Mouse (Mus musculus) MEL (cell line): ENCODE measurements at regions not wholly inside any gene's neighbourhood (a gene's known extent, or its start where the extent isn't known, plus 50 kb on each side); places are given as distances from the start of the nearest gene placed in this dataset.

ENCODE experiments used
- DNase-seq: peaks from one replicate; pipeline ENCODE4 v3.0.0; 2011; ENCODE audit warnings: low read depth, low spot score
- H3K27ac ChIP-seq: 2 replicates; pipeline ENCODE4 v1.5.1; 2012; ENCODE audit warnings: low read depth, mild to moderate bottlenecking, control low read depth, low read length, moderate library complexity; ENCODE audit not compliant: control insufficient read depth
- H3K27me3 ChIP-seq, 2 experiments: fragments of 150-350 bp in 1 of 2; sonication (generic) in 1 of 2; 2 replicates each; pipeline ENCODE4 v1.6.1; 2012; ENCODE audit warnings: low read length in 2 of 2, mild to moderate bottlenecking in 2 of 2, improper control_type of control experiment in 1 of 2, moderate library complexity in 1 of 2; ENCODE audit not compliant: insufficient read depth in 2 of 2, control insufficient read depth in 1 of 2
- H3K36me3 ChIP-seq, 2 experiments: 2 replicates each; pipeline ENCODE4 v1.6.1; 2012 to 2014; ENCODE audit warnings: low read length in 2 of 2, improper control_type of control experiment in 1 of 2, inconsistent platforms in 1 of 2, mild to moderate bottlenecking in 1 of 2; ENCODE audit not compliant: insufficient read depth in 2 of 2, control insufficient read depth in 1 of 2
- H3K4me1 ChIP-seq, 2 experiments: fragments of 150-350 bp in 1 of 2; sonication (generic) in 1 of 2; 2 replicates each; pipeline ENCODE4 v1.6.1; 2012; ENCODE audit warnings: low read length in 2 of 2, improper control_type of control experiment in 1 of 2, mild to moderate bottlenecking in 1 of 2; ENCODE audit not compliant: insufficient read depth in 2 of 2, control insufficient read depth in 1 of 2
- H3K4me3 ChIP-seq, 2 experiments: fragments of 150-350 bp in 1 of 2; sonication (generic) in 1 of 2; 2 replicates each; pipeline ENCODE4 v1.5.1; 2012; ENCODE audit warnings: low read depth in 2 of 2, low read length in 2 of 2, mild to moderate bottlenecking in 2 of 2, moderate library complexity in 2 of 2, control low read depth in 1 of 2, improper control_type of control experiment in 1 of 2; ENCODE audit not compliant: control insufficient read depth in 1 of 2, insufficient read depth in 1 of 2
- H3K79me2 ChIP-seq: 2 replicates; pipeline ENCODE4 v1.6.1; 2012; ENCODE audit warnings: mild to moderate bottlenecking, low read length, moderate library complexity; ENCODE audit not compliant: control insufficient read depth, poor library complexity, insufficient read depth
- H3K9ac ChIP-seq: 2 replicates; pipeline ENCODE4 v1.6.1; 2012; ENCODE audit warnings: low read depth, mild to moderate bottlenecking, control low read depth, low read length, moderate library complexity; ENCODE audit not compliant: control insufficient read depth, poor library complexity, severe bottlenecking
- H3K9me3 ChIP-seq: fragments of 150-350 bp; sonication (generic); replicated peaks from 2 replicates; pipeline ENCODE4 v1.6.1; 2012; ENCODE audit warnings: mild to moderate bottlenecking, low read length, improper control_type of control experiment, moderate library complexity; ENCODE audit not compliant: insufficient read depth
- BHLHE40 ChIP-seq: IDR thresholded peaks from 2 replicates; pipeline ENCODE4 v1.6.1; 2012; ENCODE audit warnings: low read depth, mild to moderate bottlenecking, inconsistent platforms, low read length, improper control_type of control experiment, borderline replicate concordance
- CHD2 ChIP-seq: IDR thresholded peaks from 2 replicates; pipeline ENCODE4 v1.6.1; 2011; ENCODE audit warnings: low read length, improper control_type of control experiment
- CTCF ChIP-seq, 3 experiments: IDR thresholded peaks in 2 of 3; conservative IDR thresholded peaks in 1 of 3; 2 replicates each; pipeline ENCODE4 v1.5.1; 2011 to 2012; ENCODE audit warnings: low read length in 3 of 3, low read depth in 2 of 3, mild to moderate bottlenecking in 2 of 3, improper control_type of control experiment in 1 of 3, inconsistent platforms in 1 of 3, mixed read lengths in 1 of 3, moderate library complexity in 1 of 3; ENCODE audit not compliant: control insufficient read depth in 1 of 3, insufficient read depth in 1 of 3, poor library complexity in 1 of 3, severe bottlenecking in 1 of 3
- E2F4 ChIP-seq: IDR thresholded peaks from 2 replicates; pipeline ENCODE4 v1.6.1; 2011; ENCODE audit warnings: low read depth, low read length, improper control_type of control experiment, borderline replicate concordance
- ELF1 ChIP-seq: IDR thresholded peaks from 2 replicates; pipeline ENCODE4 v1.6.1; 2014; ENCODE audit warnings: low read depth, mild to moderate bottlenecking, inconsistent platforms, low read length, improper control_type of control experiment, moderate library complexity
- EP300 ChIP-seq, 2 experiments: IDR thresholded peaks; 2 replicates each; pipeline ENCODE4 v1.6.1; 2011; ENCODE audit warnings: improper control_type of control experiment in 2 of 2, low read length in 2 of 2, low read depth in 1 of 2, mild to moderate bottlenecking in 1 of 2
- ETS1 ChIP-seq: IDR thresholded peaks from 2 replicates; pipeline ENCODE4 v1.6.1; 2012; ENCODE audit warnings: low read depth, mild to moderate bottlenecking, inconsistent platforms, low read length, improper control_type of control experiment, moderate library complexity
- GABPA ChIP-seq: IDR thresholded peaks from 2 replicates; pipeline ENCODE4 v1.6.1; 2012; ENCODE audit warnings: low read depth, mild to moderate bottlenecking, inconsistent platforms, low read length, improper control_type of control experiment, moderate library complexity
- GATA1 ChIP-seq: IDR thresholded peaks from 2 replicates; pipeline ENCODE4 v1.6.1; 2011; ENCODE audit warnings: low read depth, low read length, improper control_type of control experiment
- JUND ChIP-seq: IDR thresholded peaks from 2 replicates; pipeline ENCODE4 v1.6.1; 2011; ENCODE audit warnings: low read depth, mild to moderate bottlenecking, improper control_type of control experiment, low read length
- KAT2A ChIP-seq: conservative IDR thresholded peaks from 2 replicates; pipeline ENCODE4 v1.6.1; 2012; ENCODE audit warnings: low read depth, low read length, improper control_type of control experiment, inconsistent platforms
- MAFK ChIP-seq: IDR thresholded peaks from 2 replicates; pipeline ENCODE4 v1.6.1; 2011; ENCODE audit warnings: low read depth, mild to moderate bottlenecking, low read length, improper control_type of control experiment, borderline replicate concordance
- MAX ChIP-seq: IDR thresholded peaks from 2 replicates; pipeline ENCODE4 v1.6.1; 2011; ENCODE audit warnings: low read length, improper control_type of control experiment
- MEF2A ChIP-seq: IDR thresholded peaks from 2 replicates; pipeline ENCODE4 v1.6.1; 2014; ENCODE audit warnings: low read depth, mild to moderate bottlenecking, inconsistent platforms, low read length, improper control_type of control experiment; ENCODE audit not compliant: poor library complexity, insufficient replicate concordance, severe bottlenecking; ENCODE audit errors: extremely low read depth
- NELFE ChIP-seq: IDR thresholded peaks from 2 replicates; pipeline ENCODE4 v1.6.1; 2011; ENCODE audit warnings: low read depth, low read length, improper control_type of control experiment
- NRF1 ChIP-seq: IDR thresholded peaks from 2 replicates; pipeline ENCODE4 v1.6.1; 2014; ENCODE audit warnings: low read depth, mild to moderate bottlenecking, inconsistent platforms, low read length, improper control_type of control experiment, moderate library complexity; ENCODE audit not compliant: poor library complexity, insufficient read depth, severe bottlenecking
- RCOR1 ChIP-seq: IDR thresholded peaks from 2 replicates; pipeline ENCODE4 v1.6.1; 2012; ENCODE audit warnings: low read depth, mild to moderate bottlenecking, inconsistent platforms, low read length, improper control_type of control experiment
- TCF12 ChIP-seq: IDR thresholded peaks from 2 replicates; pipeline ENCODE4 v1.6.1; 2014; ENCODE audit warnings: low read depth, mild to moderate bottlenecking, inconsistent platforms, low read length, improper control_type of control experiment, moderate library complexity
- UBTF ChIP-seq: IDR thresholded peaks from 2 replicates; pipeline ENCODE4 v1.6.1; 2012; ENCODE audit warnings: low read depth, mild to moderate bottlenecking, inconsistent platforms, low read length, improper control_type of control experiment, moderate library complexity, borderline replicate concordance; ENCODE audit not compliant: insufficient read depth
- USF1 ChIP-seq: IDR thresholded peaks from 2 replicates; pipeline ENCODE4 v1.6.1; 2014; ENCODE audit warnings: low read depth, mild to moderate bottlenecking, inconsistent platforms, low read length, improper control_type of control experiment, moderate library complexity

DNA sequence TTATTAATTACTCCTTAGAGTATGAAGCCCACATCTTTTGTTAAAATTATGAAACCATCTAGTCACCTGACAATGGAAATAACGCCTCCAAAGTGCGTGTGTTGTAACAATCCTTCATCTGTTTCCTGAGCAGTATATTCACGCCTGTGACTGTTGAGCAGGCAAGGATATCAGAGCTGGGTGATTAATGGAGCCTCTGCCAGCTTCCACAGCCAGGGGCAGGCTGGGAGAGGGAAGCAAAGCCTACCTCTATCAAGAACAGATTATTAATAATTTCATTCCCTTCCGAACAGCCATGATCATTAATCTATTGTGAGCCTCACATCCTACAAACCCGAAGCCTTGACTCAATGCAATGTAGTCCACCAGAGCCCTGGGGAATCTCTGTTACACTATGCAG lies 431.7 kb upstream of the Vstm2b start:
- no peak overlapping the region for H3K27ac ChIP-seq
- H3K27me3 ChIP-seq, result no peaks in the 10 kb centered on the region
- TF ChIP-seq TCF12 (no peak), CHD2 (no peak), MAX (no peak), UBTF (no peak), JUND (no peak), NRF1 (no peak), MAFK (no peak), CTCF (IDR thresholded peaks at IDR 0.05 in 2 of 3, conservative IDR thresholded peaks at IDR 0.05 in 1 of 3; ENCODE audit: control insufficient read depth in 1 of 3, insufficient read depth in 1 of 3, low read depth in 2 of 3, low read length in 3 of 3, poor library complexity in 1 of 3, severe bottlenecking in 1 of 3) (no peak), E2F4 (no peak), USF1 (no peak), MEF2A (no peak), ETS1 (no peak), EP300 (IDR thresholded peaks at IDR 0.05; ENCODE audit: low read depth in 1 of 2, low read length in 2 of 2) (no peak), BHLHE40 (no peak)
- H3K9me3 ChIP-seq, result no peaks in the 10 kb centered on the region
- no peak overlapping the region for H3K9ac ChIP-seq
- no peak for DNase-seq
- H3K4me1 ChIP-seq, result no peaks in the 10 kb centered on the region
- no peak overlapping the region for H3K4me3 ChIP-seq
- no peaks in the 10 kb centered on the region for H3K79me2 ChIP-seq
- H3K36me3 ChIP-seq, result no peaks in the 10 kb centered on the region

DNA sequence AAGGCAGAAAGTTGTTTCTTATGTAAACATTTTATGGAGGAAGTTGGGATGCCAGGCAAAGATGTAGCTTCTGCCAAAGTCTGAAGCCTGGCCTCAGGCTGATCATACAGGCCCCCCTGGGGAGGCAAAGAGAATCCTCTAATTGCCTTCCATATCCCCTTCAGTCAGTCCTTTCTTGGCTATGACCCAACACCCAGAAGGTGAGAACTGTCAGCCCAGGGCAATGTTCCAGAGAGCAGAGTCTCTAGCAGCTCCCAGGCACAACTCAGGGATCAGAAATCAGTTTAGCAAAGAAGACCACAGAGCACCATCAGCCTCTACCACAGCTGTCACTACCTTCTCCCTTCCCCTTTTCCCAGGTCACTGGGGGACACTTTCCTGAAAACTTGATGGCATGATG lies 410.9 kb upstream of the Vstm2b start:
- no peaks in the 10 kb centered on the region for H3K36me3 ChIP-seq
- no peaks in the 10 kb centered on the region for H3K9me3 ChIP-seq
- DNase-seq, result no peak
- H3K4me1 ChIP-seq, result no peaks in the 10 kb centered on the region
- TF ChIP-seq CHD2 (no peak), ELF1 (no peak), GABPA (no peak), GATA1 (no peak), KAT2A (no peak), RCOR1 (no peak), USF1 (no peak), NELFE (no peak), CTCF (IDR thresholded peaks at IDR 0.05 in 2 of 3, conservative IDR thresholded peaks at IDR 0.05 in 1 of 3; ENCODE audit: control insufficient read depth in 1 of 3, insufficient read depth in 1 of 3, low read depth in 2 of 3, low read length in 3 of 3, poor library complexity in 1 of 3, severe bottlenecking in 1 of 3) (no peak), E2F4 (no peak)
- H3K79me2 ChIP-seq, result no peaks in the 10 kb centered on the region
- H3K9ac ChIP-seq, result no peak overlapping the region
- H3K27me3 ChIP-seq, result no peaks in the 10 kb centered on the region
- H3K4me3 ChIP-seq, result no peak overlapping the region
- no peak overlapping the region for H3K27ac ChIP-seq
